Mouse (Mus musculus) cortical plate, adult 2 months (tissue): ENCODE results near the gene Zfp84.
"Not testable (repeated sequence)": the region's sequence is repeated elsewhere in the genome, so short reads cannot be mapped to it uniquely, and the experiment has no call there.

Experiments used
- CTCF ChIP-seq: fragments of 200-500 bp; IDR thresholded peaks from 2 replicates; pipeline ENCODE4 v1.5.1; 2011; ENCODE audit warnings: mild to moderate bottlenecking, control low read depth, low read length; ENCODE audit not compliant: insufficient read depth; ENCODE audit errors: extremely low read depth
- POLR2A ChIP-seq: fragments of 200-500 bp; IDR thresholded peaks from 2 replicates; pipeline ENCODE4 v1.6.1; 2011; ENCODE audit warnings: mild to moderate bottlenecking, low read length, control low read depth; ENCODE audit not compliant: insufficient read depth; ENCODE audit errors: extremely low read depth

GRCm38 (mm10) chr7:29725461-29726142 is 42.8 kb upstream of the Zfp84 start:
- not testable (repeated sequence) for TF ChIP-seq CTCF, POLR2A
